25 mouse cellular contexts compared by ENCODE assay signal in genomic region chr5:117486092-117486491, GRCm38 (mm10).
"Had no signal": no experiment of that assay in that cellular context is flagged by ENCODE, and none has a peak within 500 bp of the region (broad histone marks: within the 10 kb centered on the region; RNA-seq: fewer than 3 reads in every experiment).

No protein-coding gene starts in this region.

- H3K9me3 ChIP-seq: heart, embryonic 13.5 days; heart, embryonic 15.5 days; hindbrain, embryonic 13.5 days; hindbrain, embryonic 15.5 days; intestine, embryonic 15.5 days; limb, embryonic 10.5 days; limb, embryonic 12.5 days had no signal

- DNase-seq: gastrocnemius, postnatal 10 days; gastrocnemius, postnatal 25 days; heart, adult 11 months; heart, adult 2 months; heart, postnatal 14 days; heart, postnatal 36 days; kidney, adult 18-20 months; kidney, adult 8-10 months; kidney, postnatal 10 days; kidney, postnatal 25 days; kidney, postnatal 4 days; layer of hippocampus, adult 9-11 months; layer of hippocampus, postnatal 36 days; liver had no signal

- H3K4me1 ChIP-seq: heart, embryonic 15.5 days; hindbrain, embryonic 13.5 days; hindbrain, embryonic 15.5 days; intestine, embryonic 15.5 days; limb, embryonic 10.5 days; limb, embryonic 12.5 days had no signal

- ATAC-seq: hindbrain, postnatal 0 days; intestine, embryonic 15.5 days; intestine, postnatal 0 days had no signal

- H3K27ac ChIP-seq: heart, adult 2 months; heart, embryonic 13.5 days; heart, embryonic 15.5 days; hindbrain, embryonic 13.5 days; hindbrain, embryonic 15.5 days; hindbrain, postnatal 0 days; intestine, embryonic 15.5 days; limb, embryonic 10.5 days; limb, embryonic 12.5 days had no signal

- H3K9ac ChIP-seq: heart, embryonic 13.5 days; heart, embryonic 15.5 days; hindbrain, embryonic 13.5 days; hindbrain, embryonic 15.5 days; intestine, embryonic 15.5 days; limb, embryonic 12.5 days had no signal

- H3K4me3 ChIP-seq: heart, adult 2 months; heart, embryonic 13.5 days; heart, embryonic 15.5 days; hindbrain, embryonic 13.5 days; hindbrain, embryonic 15.5 days; intestine, embryonic 15.5 days; limb, embryonic 10.5 days; limb, embryonic 12.5 days had no signal

- H3K36me3 ChIP-seq: heart, embryonic 13.5 days; heart, embryonic 15.5 days; hindbrain, embryonic 13.5 days; hindbrain, embryonic 15.5 days; intestine, embryonic 15.5 days; limb, embryonic 10.5 days; limb, embryonic 12.5 days had no signal

- H3K27me3 ChIP-seq: heart, embryonic 13.5 days; heart, embryonic 15.5 days; hindbrain, embryonic 13.5 days; hindbrain, embryonic 15.5 days; intestine, embryonic 15.5 days; limb, embryonic 12.5 days had no signal

- H3K4me2 ChIP-seq: heart, embryonic 11.5 days; heart, embryonic 13.5 days; heart, embryonic 15.5 days; hindbrain, embryonic 13.5 days; hindbrain, embryonic 15.5 days; intestine, embryonic 15.5 days; limb, embryonic 12.5 days; liver, embryonic 11.5 days had no signal
